Mouse (Mus musculus) bone marrow macrophage, adult 2 months (primary cell): ENCODE measurements around the gene Srcin1.

Source experiments
- CTCF ChIP-seq: IDR thresholded peaks from 2 replicates; pipeline ENCODE4 v1.5.1; 2012; ENCODE audit warnings: low read depth, mild to moderate bottlenecking, low read length, moderate library complexity
- POLR2A ChIP-seq: IDR thresholded peaks from 2 replicates; pipeline ENCODE4 v1.6.1; 2012; ENCODE audit warnings: mild to moderate bottlenecking, low read depth, low read length, borderline replicate concordance

DNA sequence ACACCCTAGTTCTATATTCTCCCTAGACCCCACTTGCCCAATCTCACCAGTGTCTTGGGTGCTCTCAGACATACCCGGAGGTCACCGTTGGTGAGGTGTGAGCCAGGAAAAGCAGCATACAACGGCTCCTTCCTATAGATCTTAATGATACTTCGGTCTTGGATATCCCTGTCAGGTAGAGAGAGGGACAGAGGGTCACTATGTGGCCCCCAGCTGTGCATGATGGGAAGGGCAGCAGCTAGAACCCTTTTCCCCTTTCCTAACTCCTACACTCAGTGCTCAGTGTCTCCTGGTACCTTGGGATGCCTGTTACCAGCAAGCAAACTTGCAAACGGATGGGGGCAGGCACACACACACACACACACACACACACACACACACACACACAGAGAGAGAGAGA is 40.3 kb downstream of the Srcin1 start:
- TF ChIP-seq POLR2A (no peak), CTCF (no peak)
